Mouse (Mus musculus): Measurements from ENCODE around the gene Sobp. TPM values are rescaled to one million over a fixed set of nuclear protein-coding genes. Genes with fewer than 3 reads are reported as not detected.

Gene Sobp
- polyA plus RNA-seq, 1 experiment, result 0.36 TPM

DNA sequence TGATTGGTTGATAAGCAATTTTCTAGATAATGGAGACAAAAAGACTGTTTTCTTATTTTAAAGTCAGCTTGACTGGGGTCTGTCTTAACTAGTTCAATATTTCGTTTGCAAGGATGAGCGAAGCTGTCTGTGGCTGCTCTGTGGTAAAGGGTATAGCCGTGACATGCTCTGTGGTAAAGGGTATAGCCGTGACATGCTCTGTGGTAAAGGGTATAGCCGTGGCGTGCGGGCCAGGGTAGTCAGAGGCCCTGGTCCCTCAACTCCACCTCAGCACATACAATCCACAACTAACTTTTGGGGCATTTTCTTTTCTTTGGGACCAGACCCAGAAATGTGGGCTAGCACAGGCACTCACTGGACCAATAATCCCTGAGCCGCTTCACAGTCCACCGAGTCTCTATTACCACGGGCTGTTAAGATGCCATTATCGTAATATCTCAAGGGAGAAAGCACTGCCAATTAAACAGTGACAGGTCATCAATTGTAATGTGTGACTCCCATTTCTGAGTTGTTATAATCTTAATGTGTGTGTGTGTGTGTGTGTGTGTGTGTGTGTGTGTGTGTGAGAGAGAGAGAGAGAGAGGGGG, 112.7 kb downstream of the Sobp start:
- Histone ChIP-seq H3K9ac (ENCODE audit: low read depth, poor library complexity, severe bottlenecking) (no peak overlapping the region), H3K4me3 (ENCODE audit: low read depth, low read length) (no peak overlapping the region), H3K4me1 (ENCODE audit: control insufficient read depth, insufficient read depth, low read length) (no peaks in the 10 kb centered on the region), H3K27ac (ENCODE audit: insufficient read depth, low read length) (no peak overlapping the region), H3K27me3 (ENCODE audit: control insufficient read depth, insufficient read depth, low read length, poor library complexity, severe bottlenecking) (no peaks in the 10 kb centered on the region; the same call in 1 of the 2 replicates), H3K36me3 (ENCODE audit: control insufficient read depth, insufficient read depth, low read length, poor library complexity, severe bottlenecking) (no peaks in the 10 kb centered on the region), H3K9me3 (replicated peaks; ENCODE audit: control insufficient read depth, insufficient read depth, low read length, poor library complexity, severe bottlenecking) (no peaks in the 10 kb centered on the region)
- TF ChIP-seq EP300 (IDR thresholded peaks at IDR 0.05; ENCODE audit: insufficient read depth, low read depth, low read length) (no peak), POLR2A (IDR thresholded peaks at IDR 0.05; ENCODE audit: insufficient read depth, low read length) (no peak), CTCF (IDR thresholded peaks at IDR 0.05; ENCODE audit: low read depth, low read length) (no peak)

DNA sequence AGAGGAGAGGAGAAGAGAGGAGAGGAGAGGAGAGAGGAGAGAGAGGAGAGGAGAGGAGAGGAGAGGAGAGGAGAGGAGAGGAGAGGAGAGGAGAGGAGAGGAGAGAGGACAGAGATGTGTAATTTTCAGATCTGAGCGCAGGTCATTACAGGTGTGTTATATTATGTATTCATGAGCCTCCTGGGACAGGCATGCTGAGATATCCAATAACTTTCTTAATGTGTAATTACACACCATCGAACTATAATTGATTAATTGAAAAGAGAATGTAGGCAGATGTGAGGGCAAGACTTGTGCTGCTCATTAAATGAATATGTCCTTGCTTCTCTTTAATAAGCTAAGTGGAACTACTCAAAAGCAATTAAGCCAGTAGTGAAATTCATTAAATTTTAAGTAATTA, 118.9 kb downstream of the Sobp start:
- TF ChIP-seq EP300 (IDR thresholded peaks at IDR 0.05; ENCODE audit: insufficient read depth, low read depth, low read length) (no peak), POLR2A (IDR thresholded peaks at IDR 0.05; ENCODE audit: insufficient read depth, low read length) (no peak)

GRCm38 (mm10) chr10:43054776-43055175, 119.6 kb downstream of the Sobp start:
- Histone ChIP-seq H3K27me3 (ENCODE audit: control insufficient read depth, insufficient read depth, low read length, poor library complexity, severe bottlenecking) (no peaks in the 10 kb centered on the region; the same call in 1 of the 2 replicates), H3K9me3 (replicated peaks; ENCODE audit: control insufficient read depth, insufficient read depth, low read length, poor library complexity, severe bottlenecking) (no peaks in the 10 kb centered on the region), H3K4me3 (ENCODE audit: low read depth, low read length) (no peak overlapping the region), H3K9ac (ENCODE audit: low read depth, poor library complexity, severe bottlenecking) (no peak overlapping the region), H3K36me3 (ENCODE audit: control insufficient read depth, insufficient read depth, low read length, poor library complexity, severe bottlenecking) (no peaks in the 10 kb centered on the region), H3K27ac (ENCODE audit: insufficient read depth, low read length) (no peak overlapping the region), H3K4me1 (ENCODE audit: control insufficient read depth, insufficient read depth, low read length) (no peaks in the 10 kb centered on the region)
- TF ChIP-seq POLR2A (IDR thresholded peaks at IDR 0.05; ENCODE audit: insufficient read depth, low read length) (no peak), CTCF (IDR thresholded peaks at IDR 0.05; ENCODE audit: low read depth, low read length) (no peak), EP300 (IDR thresholded peaks at IDR 0.05; ENCODE audit: insufficient read depth, low read depth, low read length) (no peak)

More for the DNA sequence above, 118.9 kb downstream of the Sobp start:
- H3K9ac ChIP-seq (ENCODE audit: low read depth, poor library complexity, severe bottlenecking), result no peak overlapping the region
- H3K36me3 ChIP-seq (ENCODE audit: control insufficient read depth, insufficient read depth, low read length, poor library complexity, severe bottlenecking), result no peaks in the 10 kb centered on the region
- no peaks in the 10 kb centered on the region; the same call in 1 of the 2 replicates for H3K27me3 ChIP-seq (ENCODE audit: control insufficient read depth, insufficient read depth, low read length, poor library complexity, severe bottlenecking)
- H3K4me3 ChIP-seq (ENCODE audit: low read depth, low read length), result no peak overlapping the region
- no peak overlapping the region for H3K27ac ChIP-seq (ENCODE audit: insufficient read depth, low read length)
- H3K4me1 ChIP-seq (ENCODE audit: control insufficient read depth, insufficient read depth, low read length), result no peaks in the 10 kb centered on the region
- no peaks in the 10 kb centered on the region for H3K9me3 ChIP-seq (replicated peaks; ENCODE audit: control insufficient read depth, insufficient read depth, low read length, poor library complexity, severe bottlenecking)

GRCm38 (mm10) chr10:43053861-43054560, 120.3 kb downstream of the Sobp start:
- Histone ChIP-seq H3K4me3 (ENCODE audit: low read depth, low read length) (no peak overlapping the region), H3K36me3 (ENCODE audit: control insufficient read depth, insufficient read depth, low read length, poor library complexity, severe bottlenecking) (no peaks in the 10 kb centered on the region), H3K9ac (ENCODE audit: low read depth, poor library complexity, severe bottlenecking) (no peak overlapping the region), H3K27ac (ENCODE audit: insufficient read depth, low read length) (no peak overlapping the region), H3K9me3 (replicated peaks; ENCODE audit: control insufficient read depth, insufficient read depth, low read length, poor library complexity, severe bottlenecking) (no peaks in the 10 kb centered on the region), H3K4me1 (ENCODE audit: control insufficient read depth, insufficient read depth, low read length) (no peaks in the 10 kb centered on the region), H3K27me3 (ENCODE audit: control insufficient read depth, insufficient read depth, low read length, poor library complexity, severe bottlenecking) (no peaks in the 10 kb centered on the region; the same call in 1 of the 2 replicates)
- TF ChIP-seq POLR2A (IDR thresholded peaks at IDR 0.05; ENCODE audit: insufficient read depth, low read length), result no peak
- TF ChIP-seq EP300 (IDR thresholded peaks at IDR 0.05; ENCODE audit: insufficient read depth, low read depth, low read length), result no peak
- TF ChIP-seq CTCF (IDR thresholded peaks at IDR 0.05; ENCODE audit: low read depth, low read length), result no peak

DNA sequence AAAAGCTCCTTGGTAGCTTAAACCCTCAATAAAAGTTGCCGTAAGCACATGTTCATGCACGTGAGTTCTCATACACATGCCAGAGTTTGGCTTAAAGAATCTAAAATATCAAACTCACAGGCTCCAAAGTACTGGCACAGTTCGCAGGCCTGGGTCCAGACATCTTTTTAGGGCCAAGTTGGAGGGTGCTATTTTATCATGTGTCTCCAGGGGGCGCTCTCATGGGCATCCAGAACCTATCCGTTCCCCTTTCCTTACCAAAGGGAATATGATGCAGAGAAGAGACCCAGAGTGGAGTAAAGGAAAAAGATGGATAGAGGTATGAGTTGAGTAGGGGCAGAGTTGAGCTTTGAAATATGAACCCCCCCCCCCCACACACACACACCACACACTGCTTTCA, 121.9 kb downstream of the Sobp start:
- Histone ChIP-seq H3K9ac (ENCODE audit: low read depth, poor library complexity, severe bottlenecking) (no peak overlapping the region), H3K36me3 (ENCODE audit: control insufficient read depth, insufficient read depth, low read length, poor library complexity, severe bottlenecking) (no peaks in the 10 kb centered on the region), H3K27ac (ENCODE audit: insufficient read depth, low read length) (no peak overlapping the region), H3K4me3 (ENCODE audit: low read depth, low read length) (no peak overlapping the region), H3K27me3 (ENCODE audit: control insufficient read depth, insufficient read depth, low read length, poor library complexity, severe bottlenecking) (no peaks in the 10 kb centered on the region), H3K9me3 (replicated peaks; ENCODE audit: control insufficient read depth, insufficient read depth, low read length, poor library complexity, severe bottlenecking) (no peaks in the 10 kb centered on the region), H3K4me1 (ENCODE audit: control insufficient read depth, insufficient read depth, low read length) (no peaks in the 10 kb centered on the region)
- TF ChIP-seq POLR2A (IDR thresholded peaks at IDR 0.05; ENCODE audit: insufficient read depth, low read length), result no peak
- TF ChIP-seq CTCF (IDR thresholded peaks at IDR 0.05; ENCODE audit: low read depth, low read length), result peak; percentile 45

- TF ChIP-seq EP300 (IDR thresholded peaks at IDR 0.05; ENCODE audit: insufficient read depth, low read depth, low read length) (no peak), POLR2A (IDR thresholded peaks at IDR 0.05; ENCODE audit: insufficient read depth, low read length) (no peak), CTCF (IDR thresholded peaks at IDR 0.05; ENCODE audit: low read depth, low read length) (no peak)
- no peaks in the 10 kb centered on the region for H3K27me3 ChIP-seq (ENCODE audit: control insufficient read depth, insufficient read depth, low read length, poor library complexity, severe bottlenecking)
Measured at GRCm38 (mm10) chr10:43047804-43048348, 126.5 kb downstream of the Sobp start.

More at GRCm38 (mm10) chr10:43047804-43048348, 126.5 kb downstream of the Sobp start:
- Histone ChIP-seq H3K9me3 (replicated peaks; ENCODE audit: control insufficient read depth, insufficient read depth, low read length, poor library complexity, severe bottlenecking) (no peaks in the 10 kb centered on the region), H3K36me3 (ENCODE audit: control insufficient read depth, insufficient read depth, low read length, poor library complexity, severe bottlenecking) (no peaks in the 10 kb centered on the region), H3K4me1 (ENCODE audit: control insufficient read depth, insufficient read depth, low read length) (peaks cover 2% of the 10 kb centered on the region), H3K4me3 (ENCODE audit: low read depth, low read length) (no peak overlapping the region), H3K27ac (ENCODE audit: insufficient read depth, low read length) (no peak overlapping the region), H3K9ac (ENCODE audit: low read depth, poor library complexity, severe bottlenecking) (no peak overlapping the region)
